Mouse (Mus musculus): ENCODE results near the gene Prr23a3.

DNA sequence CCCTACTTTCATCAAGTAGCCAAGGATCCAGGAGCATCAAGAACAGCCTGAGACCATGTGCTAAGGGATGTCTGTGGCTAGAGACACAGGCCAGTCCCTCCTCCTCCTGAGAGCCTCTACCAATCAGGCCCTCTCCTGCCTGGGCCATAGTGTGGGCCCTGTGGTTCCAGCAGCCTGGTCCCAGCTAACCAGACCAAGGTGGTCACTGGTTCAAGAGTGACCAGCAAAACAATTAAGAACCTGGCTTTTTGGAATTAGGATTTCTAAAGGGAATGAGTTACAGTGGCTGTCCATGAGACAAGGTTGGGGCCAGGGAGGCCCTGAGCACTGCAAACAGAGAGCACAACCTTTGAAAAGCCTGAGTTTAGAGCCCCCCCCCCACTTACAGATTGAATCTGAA lies 43.5 kb upstream of the Prr23a3 start:
- TF ChIP-seq POLR2A (IDR thresholded peaks at IDR 0.05; ENCODE audit: low read depth, low read length) (no peak), CTCF (IDR thresholded peaks at IDR 0.05; ENCODE audit: extremely low read depth, insufficient read depth, insufficient read length, insufficient replicate concordance) (no peak)
